Mouse (Mus musculus) cerebellum, postnatal 36 days (tissue): ENCODE data around the gene Lbr.
"Not testable (repeated sequence)": the region's sequence is repeated elsewhere in the genome, so short reads cannot be mapped to it uniquely, and the experiment has no call there.

Source experiments
- DNase-seq, 2 experiments: peaks; one replicate each; pipeline ENCODE4 v3.0.0; 2021 to 2022; ENCODE audit warnings: mixed read lengths in 2 of 2

Lbr gene

DNA sequence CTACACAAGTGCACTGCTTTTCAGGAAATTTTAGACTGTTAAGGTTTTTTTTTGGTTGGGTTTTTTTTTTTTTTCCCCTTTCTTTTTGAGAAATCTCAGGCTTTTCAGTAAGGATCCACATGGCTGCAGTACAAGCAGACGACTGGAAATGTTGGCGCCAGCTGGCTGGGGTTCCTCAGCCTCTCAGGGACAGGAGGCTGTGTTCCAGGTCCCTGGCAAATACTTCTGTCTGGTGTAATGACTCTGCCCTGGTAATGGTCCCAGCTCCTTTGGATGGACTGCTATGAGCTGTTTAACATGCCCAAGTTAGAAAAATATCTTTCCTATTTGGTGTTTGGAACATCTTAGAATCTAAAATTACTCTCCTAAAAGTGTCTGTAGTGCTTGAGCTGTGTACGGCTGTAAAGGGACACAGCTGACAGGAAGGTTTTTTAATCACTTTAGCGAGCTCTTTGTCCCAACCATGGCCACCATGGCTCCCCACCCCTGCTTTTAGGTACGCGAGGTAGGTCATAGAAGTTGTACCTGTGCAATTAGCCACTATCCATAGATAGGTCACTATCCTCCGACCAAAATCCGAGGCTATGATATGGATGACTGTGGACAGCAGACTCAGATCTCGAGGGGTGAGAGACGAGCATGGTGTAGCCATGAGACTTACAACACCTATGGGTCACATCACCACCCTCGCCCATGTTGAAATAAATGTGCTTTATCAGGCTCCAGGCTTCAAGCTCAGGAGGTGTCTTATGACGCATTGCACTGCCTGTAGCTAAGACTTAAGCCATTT, 8.9 kb upstream of the Lbr start:
- DNase-seq: peak; percentile 26 to 51

- DNase-seq: no peak
Measured at GRCm38 (mm10) chr1:181850441-181850840, 7.6 kb upstream of the Lbr start.

GRCm38 (mm10) chr1:181848210-181848609, 5.4 kb upstream of the Lbr start:
- DNase-seq: no peak

- no peak for DNase-seq
Measured at GRCm38 (mm10) chr1:181847396-181847795, 4.5 kb upstream of the Lbr start.

DNA sequence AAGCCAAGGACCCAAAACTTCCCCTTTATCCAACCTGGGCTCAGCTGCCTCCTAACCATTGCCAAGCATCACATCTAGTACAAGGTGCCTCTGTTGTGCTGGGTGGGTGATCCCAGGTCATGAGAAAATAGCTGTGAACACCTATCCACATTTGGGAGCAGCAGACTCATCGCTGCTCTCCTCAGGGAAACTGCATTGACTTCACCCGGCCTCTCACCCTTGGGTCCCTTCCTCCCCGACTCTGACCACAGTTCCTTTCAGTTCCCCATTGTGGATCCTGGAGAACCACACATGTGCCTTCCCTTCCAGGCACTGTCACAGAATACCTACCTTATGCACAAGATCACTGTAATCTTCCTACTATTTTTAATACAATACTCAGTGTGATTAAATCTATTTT, 2.9 kb upstream of the Lbr start:
- no peak for DNase-seq

- DNase-seq: no peak
Measured at GRCm38 (mm10) chr1:181844874-181845547, 2.2 kb upstream of the Lbr start.

- DNase-seq: peak; percentile 95 to 96
Measured at GRCm38 (mm10) chr1:181841864-181842672, 778 bp downstream of the Lbr start.

DNA sequence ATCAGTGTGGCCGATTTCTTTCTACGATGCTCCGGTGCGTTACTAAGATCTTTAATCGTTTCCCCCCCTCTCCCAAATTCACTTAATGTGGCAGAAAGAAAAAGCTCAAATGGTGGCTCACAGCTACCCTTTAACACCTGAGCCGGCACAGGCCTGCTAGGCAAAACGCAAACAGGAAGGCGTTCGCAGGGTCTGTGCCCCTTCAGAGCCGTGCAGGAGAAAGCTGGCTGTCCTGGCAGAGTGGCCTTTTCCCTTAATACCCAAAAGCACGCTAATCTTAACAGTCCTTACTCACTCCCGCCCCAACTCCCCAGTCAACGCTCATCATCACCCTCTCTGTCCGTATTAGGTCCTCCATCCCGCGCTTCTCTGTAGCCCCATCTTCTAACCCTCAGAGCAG, 1.4 kb downstream of the Lbr start:
- DNase-seq: no peak

DNA sequence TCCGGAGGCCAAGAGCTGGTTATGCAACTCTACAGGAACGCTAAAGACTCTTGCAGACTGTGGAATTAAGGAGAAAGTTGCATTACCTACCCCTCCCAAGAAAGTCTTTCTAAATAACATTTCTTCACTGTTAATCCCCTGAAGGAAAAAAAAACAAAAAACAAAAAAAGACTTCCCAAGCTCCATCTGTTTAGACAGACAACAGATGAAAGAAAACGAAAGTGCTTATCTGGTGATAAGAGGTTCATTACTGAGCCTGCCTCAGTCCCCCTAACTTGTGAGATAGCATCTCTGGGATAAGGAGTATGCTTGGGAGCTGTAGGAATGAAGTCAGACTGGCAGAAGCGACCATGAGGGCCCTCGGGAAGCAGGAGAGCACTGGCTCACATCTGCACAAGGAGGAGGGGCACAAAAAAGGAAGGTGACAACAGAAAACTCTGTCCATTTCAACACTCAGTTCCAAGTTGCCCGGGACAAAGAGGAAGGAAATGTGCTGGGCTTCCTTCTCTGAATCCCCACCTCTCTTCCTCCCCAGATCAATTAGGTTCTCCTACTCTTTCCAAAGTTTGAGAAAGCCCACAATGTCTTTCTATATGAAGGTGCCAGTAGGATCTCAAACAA, 3.0 kb downstream of the Lbr start:
- no peak for DNase-seq

DNA sequence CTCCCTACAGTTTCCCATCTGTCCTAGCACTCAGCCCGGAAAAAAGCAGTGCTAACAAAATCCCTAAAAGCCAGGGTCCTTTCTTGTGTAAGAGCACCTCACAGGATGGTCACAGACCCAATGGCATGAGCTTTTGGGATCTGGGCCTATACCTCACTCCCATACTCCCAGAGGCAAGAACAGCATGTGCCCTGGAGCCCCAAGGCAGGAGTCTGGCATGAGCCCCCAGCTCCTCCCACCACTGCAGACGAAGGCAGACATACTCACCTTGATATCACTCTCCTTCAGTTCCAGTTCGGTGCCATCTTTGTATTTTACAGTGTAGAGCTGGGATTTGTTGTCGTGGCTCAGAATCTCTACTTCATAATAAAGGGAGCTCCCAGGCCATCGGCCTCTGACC, 4.7 kb downstream of the Lbr start:
- DNase-seq: no peak

DNA sequence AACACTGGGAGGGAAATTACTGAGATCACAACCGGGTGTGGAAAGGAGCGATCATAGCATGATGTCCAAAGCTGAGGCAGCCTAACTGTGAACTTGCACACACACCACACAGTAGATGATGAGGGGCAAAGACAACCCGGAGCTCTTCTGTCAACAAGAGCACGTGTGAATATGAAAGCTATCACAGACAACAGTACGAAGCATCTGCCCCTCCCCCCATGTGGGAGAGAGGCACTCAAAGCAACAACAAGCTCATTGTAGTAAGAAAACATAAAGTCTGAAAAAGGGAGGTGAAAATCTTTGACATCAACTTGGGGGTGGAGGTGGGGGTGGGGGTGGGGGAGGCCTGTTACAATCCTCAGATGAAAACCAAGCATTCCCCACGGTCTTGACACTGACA, 9.7 kb downstream of the Lbr start:
- DNase-seq: peak in 1 of 2 experiments; percentile 25

- peak; percentile 64 to 67 for DNase-seq
Measured at GRCm38 (mm10) chr1:181832720-181833119, 10.1 kb downstream of the Lbr start.

DNA sequence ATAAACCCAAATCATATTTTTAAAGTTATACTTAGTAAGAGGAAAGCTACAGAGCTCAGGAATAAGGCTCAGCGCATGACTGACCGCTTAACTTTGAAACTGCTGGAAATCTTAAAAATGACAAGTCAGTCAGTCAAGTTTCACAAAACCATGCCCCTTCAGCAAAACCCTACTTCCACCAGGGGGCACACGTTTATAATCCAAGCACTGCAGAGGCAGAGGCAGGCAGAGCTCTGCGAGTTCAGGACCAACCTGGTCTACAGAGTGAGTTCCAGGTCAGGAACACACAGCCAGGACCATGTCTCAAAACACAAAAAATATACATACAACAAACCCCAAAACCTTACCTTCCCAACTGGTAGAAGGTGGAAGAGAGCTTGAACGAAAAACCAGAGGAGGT, 14.5 kb downstream of the Lbr start:
- no peak for DNase-seq

DNA sequence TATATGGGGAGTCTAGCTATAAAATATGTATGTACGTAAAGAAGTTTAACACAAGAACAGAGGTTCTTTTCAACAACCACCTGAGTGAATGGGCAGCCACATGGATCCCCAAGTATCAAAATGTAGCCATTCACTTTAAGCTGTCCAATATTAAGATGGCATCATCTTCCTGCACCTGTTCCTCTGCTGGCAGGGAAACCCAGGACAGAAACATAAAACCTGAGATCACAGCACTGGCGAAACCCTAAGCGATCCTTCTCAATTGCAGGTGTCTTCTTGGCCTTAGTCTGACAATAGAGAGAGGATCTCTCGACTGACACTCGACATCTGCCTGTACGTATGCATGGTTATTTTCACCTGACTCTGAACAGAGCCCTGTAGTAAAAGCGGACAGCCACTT, 16.1 kb downstream of the Lbr start:
- no peak for DNase-seq

- peak in 1 of 2 experiments; percentile 11 for DNase-seq
Measured at GRCm38 (mm10) chr1:181811481-181812223, 31.2 kb downstream of the Lbr start.

DNA sequence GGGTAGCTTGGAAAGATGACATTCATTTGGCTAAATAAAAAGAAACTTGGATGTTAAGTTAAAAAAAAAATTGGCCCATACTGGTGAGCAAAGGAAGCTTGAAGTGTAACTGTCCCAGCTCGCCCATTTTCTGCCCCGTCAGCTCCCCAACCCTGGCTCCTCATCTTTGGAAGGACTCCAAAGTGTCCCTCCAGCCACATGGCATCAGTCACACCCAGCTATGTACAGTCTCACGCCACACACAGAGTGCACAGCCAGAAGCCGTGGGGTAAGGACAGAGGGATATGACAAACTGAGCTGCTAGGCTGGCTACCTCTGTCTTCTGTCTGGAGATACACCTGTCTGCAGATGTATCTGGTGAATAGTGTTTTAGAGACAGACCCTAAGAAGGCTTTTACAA, 42.2 kb downstream of the Lbr start:
- no peak for DNase-seq

DNA sequence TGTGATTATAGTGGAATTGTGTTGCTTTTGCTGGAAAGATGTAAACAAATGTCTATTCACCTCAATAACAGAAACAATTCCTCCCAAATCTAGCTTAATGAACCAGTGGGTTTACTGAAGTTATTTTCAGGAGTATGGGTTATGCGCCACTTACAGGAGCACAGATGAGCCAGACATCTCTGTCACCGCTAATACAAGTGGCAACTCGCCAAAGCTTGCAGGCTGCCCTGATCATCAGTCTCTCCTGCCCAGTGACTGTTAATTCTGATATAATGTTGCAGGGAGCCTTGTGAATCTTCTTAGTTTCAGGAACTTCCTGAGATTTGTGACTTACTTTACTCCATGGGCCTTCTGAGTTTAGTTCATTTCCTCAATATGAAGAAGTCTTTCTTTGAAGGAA, 42.9 kb downstream of the Lbr start:
- DNase-seq: peak; percentile 15

DNA sequence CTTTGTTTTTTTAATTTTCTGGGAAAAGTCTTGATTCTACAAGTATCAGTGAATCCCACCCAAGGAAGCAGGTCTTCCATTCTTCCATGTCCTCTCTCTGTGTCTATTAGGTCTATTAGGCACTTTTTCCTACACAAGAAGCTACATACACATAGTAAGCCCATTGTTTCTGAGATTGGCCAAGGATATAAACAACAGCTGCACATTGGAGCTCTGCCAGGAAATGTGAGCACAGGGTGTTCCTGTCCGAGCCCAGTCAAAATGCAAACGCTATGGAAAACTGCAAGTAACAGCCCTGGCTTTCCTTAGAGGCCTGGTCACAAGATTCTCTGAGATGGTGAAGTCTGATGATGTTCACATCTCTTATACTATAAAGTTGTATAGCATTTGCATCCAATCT, 49.3 kb downstream of the Lbr start:
- no peak for DNase-seq

- no peak for DNase-seq
Measured at GRCm38 (mm10) chr1:181789952-181790351, 52.9 kb downstream of the Lbr start.

DNA sequence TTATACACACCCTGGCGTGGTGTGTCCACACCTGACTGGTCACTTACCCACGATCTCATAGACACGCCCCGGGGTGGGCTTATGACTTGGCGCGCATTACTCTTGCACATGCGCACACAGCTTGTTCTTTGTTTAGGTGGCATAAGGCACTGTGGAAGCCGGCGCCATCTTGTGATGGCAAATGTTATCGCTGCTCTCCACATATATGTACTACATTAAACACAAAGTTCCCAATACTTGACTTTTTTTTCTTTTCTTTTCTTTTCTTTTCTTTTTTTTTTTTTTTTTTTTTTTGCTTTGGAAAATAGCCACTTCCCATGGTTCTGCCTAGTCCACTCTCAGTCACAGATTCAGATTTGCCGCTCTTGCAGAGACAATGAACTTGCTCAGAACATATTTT, 60.2 kb downstream of the Lbr start:
- DNase-seq: not testable (repeated sequence)

DNA sequence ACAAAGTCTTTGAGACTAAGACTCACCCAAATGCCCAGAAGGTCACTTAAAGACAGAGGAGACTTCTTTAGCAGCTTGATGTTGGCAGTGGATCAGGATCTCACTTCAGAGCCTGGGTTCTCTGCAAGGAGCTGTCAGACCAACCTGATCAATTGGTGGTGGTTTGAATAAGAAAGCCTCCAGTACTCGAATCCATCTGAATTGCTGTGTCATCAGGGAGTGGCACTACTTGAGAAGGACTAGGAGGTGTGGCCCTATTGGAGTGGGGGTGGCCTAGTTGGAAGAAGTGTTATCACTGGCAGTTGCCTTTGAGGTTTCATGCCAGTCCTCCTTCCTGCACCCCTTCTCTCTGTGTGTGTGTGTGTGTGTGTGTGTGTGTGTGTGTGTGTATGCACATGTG, 66.3 kb downstream of the Lbr start:
- no peak for DNase-seq

DNA sequence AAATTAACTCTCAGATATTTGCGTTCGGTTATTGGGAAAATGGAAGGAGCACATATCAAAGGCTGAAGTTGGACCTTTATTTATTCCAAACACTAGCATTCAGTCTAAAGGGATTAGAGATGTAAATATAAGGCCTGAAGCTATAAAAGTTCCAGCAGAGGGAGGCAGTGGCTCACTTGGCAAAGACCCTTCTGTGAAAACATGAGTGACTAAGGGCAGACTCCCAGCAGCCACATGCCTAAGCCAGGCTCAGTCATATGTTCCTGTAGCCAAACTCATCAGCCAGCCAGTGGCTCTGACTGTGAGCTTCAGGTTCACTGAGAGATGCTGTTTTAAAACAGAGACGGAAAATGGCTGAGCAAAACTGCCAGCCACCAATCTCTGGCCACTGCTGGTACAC, 71.0 kb downstream of the Lbr start:
- DNase-seq: no peak
